Mouse (Mus musculus): ENCODE data around the gene Tbrg1. TPM values are rescaled to one million over a fixed set of nuclear protein-coding genes. Genes with fewer than 3 reads are reported as not detected.

Tbrg1 gene
- polyA plus RNA-seq, 1 experiment from 2014 or later, result 166 TPM

DNA sequence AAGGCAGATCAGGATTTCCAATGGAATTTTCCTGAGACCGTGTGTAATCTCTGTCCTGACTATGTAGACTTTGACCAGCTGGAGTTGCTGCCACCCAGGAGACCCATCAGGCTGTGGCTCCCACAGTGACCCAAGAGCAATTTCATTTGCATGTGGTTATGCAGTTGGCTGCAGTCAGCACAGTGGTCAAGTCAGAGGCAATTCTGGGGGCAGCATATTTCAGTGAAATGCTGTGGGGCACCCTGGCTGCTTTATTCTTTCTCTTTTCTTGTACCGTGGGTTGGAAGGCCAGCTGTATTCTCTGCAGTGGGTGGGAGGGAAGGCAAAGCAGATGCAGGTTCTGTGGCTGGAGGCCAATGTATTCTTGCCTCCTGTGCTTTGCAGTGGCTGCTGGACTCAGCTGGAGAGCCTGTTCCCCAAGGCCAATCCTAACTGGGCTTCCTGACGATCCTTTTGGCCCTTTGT lies 31.0 kb downstream of the Tbrg1 start:
- H3K4me3 ChIP-seq (ENCODE audit: low read depth, low read length), result no peak overlapping the region
- no peaks in the 10 kb centered on the region for H3K27me3 ChIP-seq (replicated peaks; ENCODE audit: control insufficient read depth, insufficient read depth, low read length)
- ATAC-seq (replicated peaks; ENCODE audit: low FRiP score, low TSS enrichment, low read depth) (no peak), DNase-seq (ENCODE audit: low spot score) (no peak)
- no peaks in the 10 kb centered on the region for H3K36me3 ChIP-seq (ENCODE audit: control insufficient read depth, insufficient read depth, low read length)
- H3K9me3 ChIP-seq (ENCODE audit: control insufficient read depth, low read length), result no peaks in the 10 kb centered on the region
- no peaks in the 10 kb centered on the region for H3K4me1 ChIP-seq (replicated peaks; ENCODE audit: control insufficient read depth, insufficient read depth, low read length)
- no peak overlapping the region for H3K27ac ChIP-seq (ENCODE audit: low read depth)
- H3K4me2 ChIP-seq (ENCODE audit: low read length), result no peak overlapping the region
- 15% methylated on average over 3 of the region's 3 CpGs for WGBS
- no peak overlapping the region for H3K9ac ChIP-seq (ENCODE audit: low read length)

DNA sequence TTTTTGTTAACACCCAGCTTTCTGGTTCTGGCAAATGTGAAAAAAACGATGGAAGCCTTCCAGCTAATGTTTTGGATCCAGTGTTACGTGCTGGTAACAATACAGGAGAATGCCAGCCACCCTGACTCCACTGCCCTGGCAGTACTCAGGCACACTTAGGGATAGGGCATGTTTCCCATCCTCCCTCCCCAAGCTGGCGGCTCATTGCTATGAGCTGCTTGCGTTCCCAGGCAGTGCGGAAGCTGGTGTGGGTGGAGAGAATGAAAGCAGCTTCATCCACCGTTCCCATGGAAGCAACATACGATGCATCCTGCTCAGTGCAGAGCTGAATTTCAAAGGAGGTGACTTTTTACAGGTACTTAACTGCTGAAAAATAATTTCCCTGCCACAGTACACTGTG lies 31.5 kb downstream of the Tbrg1 start:
- WGBS, result 35% methylated on average over 7 of the region's 7 CpGs

DNA sequence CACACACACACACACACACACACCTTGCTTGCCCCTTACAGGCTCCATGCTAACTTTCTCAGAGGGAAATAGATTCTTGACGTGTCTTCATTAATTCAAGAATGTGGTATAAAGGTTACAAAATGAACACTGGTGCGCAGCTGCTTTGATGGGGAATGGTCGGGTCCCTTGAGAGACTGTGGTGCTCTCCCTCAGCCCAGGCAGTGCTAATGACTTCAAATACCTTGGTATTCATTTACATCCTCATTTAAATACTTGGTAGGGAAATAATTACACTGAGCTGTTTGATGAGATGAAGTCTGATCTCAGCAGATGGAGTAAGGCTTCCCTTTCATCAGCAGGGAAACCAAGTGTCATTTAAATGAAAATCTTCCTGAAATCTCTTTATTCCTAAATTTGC lies 32.0 kb downstream of the Tbrg1 start:
- Histone ChIP-seq H3K4me2 (ENCODE audit: low read length) (no peak overlapping the region), H3K9ac (ENCODE audit: low read length) (no peak overlapping the region), H3K9me3 (ENCODE audit: control insufficient read depth, low read length) (no peaks in the 10 kb centered on the region), H3K4me3 (ENCODE audit: low read depth, low read length) (no peak overlapping the region), H3K36me3 (ENCODE audit: control insufficient read depth, insufficient read depth, low read length) (no peaks in the 10 kb centered on the region), H3K27me3 (replicated peaks; ENCODE audit: control insufficient read depth, insufficient read depth, low read length) (no peaks in the 10 kb centered on the region), H3K4me1 (replicated peaks; ENCODE audit: control insufficient read depth, insufficient read depth, low read length) (no peaks in the 10 kb centered on the region), H3K27ac (ENCODE audit: low read depth) (no peak overlapping the region)
- DNase-seq (ENCODE audit: low spot score) (no peak), ATAC-seq (replicated peaks; ENCODE audit: low FRiP score, low TSS enrichment, low read depth) (no peak)
- WGBS, result 64% methylated on average over 3 of the region's 3 CpGs

More for the DNA sequence above, 31.5 kb downstream of the Tbrg1 start:
- Histone ChIP-seq H3K4me3 (ENCODE audit: low read depth, low read length) (no peak overlapping the region), H3K27ac (ENCODE audit: low read depth) (no peak overlapping the region), H3K27me3 (replicated peaks; ENCODE audit: control insufficient read depth, insufficient read depth, low read length) (no peaks in the 10 kb centered on the region), H3K9me3 (ENCODE audit: control insufficient read depth, low read length) (no peaks in the 10 kb centered on the region), H3K9ac (ENCODE audit: low read length) (no peak overlapping the region), H3K4me2 (ENCODE audit: low read length) (no peak overlapping the region), H3K36me3 (ENCODE audit: control insufficient read depth, insufficient read depth, low read length) (no peaks in the 10 kb centered on the region), H3K4me1 (replicated peaks; ENCODE audit: control insufficient read depth, insufficient read depth, low read length) (no peaks in the 10 kb centered on the region)
- no peak for DNase-seq (ENCODE audit: low spot score)
- no peak for ATAC-seq (replicated peaks; ENCODE audit: low FRiP score, low TSS enrichment, low read depth)

DNA sequence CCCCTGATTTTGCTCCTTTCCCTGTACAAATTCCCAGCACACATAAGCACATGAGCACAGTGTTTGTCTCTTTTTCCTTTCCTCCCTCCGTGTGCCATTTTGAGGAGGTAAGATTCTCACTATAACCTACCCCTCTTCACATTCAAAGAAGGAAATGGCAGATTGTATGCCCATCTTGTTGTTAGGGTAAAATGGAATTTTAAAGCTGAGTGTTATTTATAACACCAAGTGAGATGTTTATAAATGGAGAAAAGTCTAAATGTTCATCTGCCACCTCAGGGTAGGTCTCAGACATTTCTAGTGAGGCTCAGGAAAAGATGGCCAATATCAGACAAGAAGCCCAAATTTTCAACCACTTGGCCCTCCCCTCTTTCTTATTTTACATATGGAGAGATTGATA lies 32.6 kb downstream of the Tbrg1 start:
- Histone ChIP-seq H3K4me3 (ENCODE audit: low read depth, low read length) (no peak overlapping the region), H3K4me1 (replicated peaks; ENCODE audit: control insufficient read depth, insufficient read depth, low read length) (no peaks in the 10 kb centered on the region), H3K27me3 (replicated peaks; ENCODE audit: control insufficient read depth, insufficient read depth, low read length) (no peaks in the 10 kb centered on the region), H3K36me3 (ENCODE audit: control insufficient read depth, insufficient read depth, low read length) (no peaks in the 10 kb centered on the region), H3K9ac (ENCODE audit: low read length) (no peak overlapping the region), H3K27ac (ENCODE audit: low read depth) (no peak overlapping the region), H3K9me3 (ENCODE audit: control insufficient read depth, low read length) (no peaks in the 10 kb centered on the region), H3K4me2 (ENCODE audit: low read length) (no peak overlapping the region)
- ATAC-seq (replicated peaks; ENCODE audit: low FRiP score, low TSS enrichment, low read depth) (no peak), DNase-seq (ENCODE audit: low spot score) (no peak)
- 87% methylated on average over 1 of the region's 1 CpGs for WGBS

DNA sequence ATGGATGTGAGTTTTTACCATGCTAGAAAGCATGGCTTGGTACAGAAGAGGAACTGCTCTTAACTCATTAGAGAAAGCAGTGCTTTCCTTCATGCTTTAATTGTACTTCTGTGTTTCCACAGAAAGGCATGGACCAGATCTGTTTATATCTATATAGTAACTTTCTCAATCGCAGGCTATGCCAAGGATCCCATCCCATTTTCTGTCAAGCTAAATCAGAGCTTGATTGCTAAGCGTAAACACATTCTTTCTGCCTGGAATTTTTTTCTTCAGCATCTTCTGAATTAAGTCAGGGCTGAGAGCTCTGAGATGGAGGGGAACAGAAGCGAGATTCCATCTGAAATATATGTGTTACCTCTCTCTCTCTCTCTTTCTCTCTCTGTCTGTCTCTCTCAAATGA lies 33.1 kb downstream of the Tbrg1 start:
- DNase-seq (ENCODE audit: low spot score) (no peak), ATAC-seq (replicated peaks; ENCODE audit: low FRiP score, low TSS enrichment, low read depth) (no peak)
- Histone ChIP-seq H3K4me2 (ENCODE audit: low read length) (no peak overlapping the region), H3K9ac (ENCODE audit: low read length) (no peak overlapping the region), H3K9me3 (ENCODE audit: control insufficient read depth, low read length) (no peaks in the 10 kb centered on the region), H3K4me3 (ENCODE audit: low read depth, low read length) (no peak overlapping the region), H3K4me1 (replicated peaks; ENCODE audit: control insufficient read depth, insufficient read depth, low read length) (no peaks in the 10 kb centered on the region), H3K27me3 (replicated peaks; ENCODE audit: control insufficient read depth, insufficient read depth, low read length) (no peaks in the 10 kb centered on the region), H3K36me3 (ENCODE audit: control insufficient read depth, insufficient read depth, low read length) (no peaks in the 10 kb centered on the region), H3K27ac (ENCODE audit: low read depth) (no peak overlapping the region)
- 70% methylated on average over 3 of the region's 3 CpGs for WGBS

DNA sequence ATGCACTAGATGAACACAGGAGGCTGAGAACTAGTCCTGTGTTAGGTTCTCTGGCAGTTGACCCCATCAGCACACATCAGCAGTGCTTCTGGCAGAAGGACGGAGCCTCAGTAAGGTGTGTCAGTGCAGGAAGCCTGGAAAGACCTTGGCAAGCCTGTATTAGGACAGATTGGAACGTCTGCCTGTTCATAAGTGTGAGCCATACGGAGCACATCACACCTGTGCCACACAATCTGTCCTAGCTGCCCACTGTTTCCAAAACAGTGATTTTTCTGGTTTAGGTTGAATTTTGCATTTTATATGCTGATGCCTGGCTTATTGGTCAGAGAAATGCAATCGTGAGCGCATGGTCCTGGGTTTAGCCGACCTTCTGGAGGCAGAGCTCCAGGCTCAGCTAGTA lies 35.8 kb downstream of the Tbrg1 start:
- no peaks in the 10 kb centered on the region for H3K4me1 ChIP-seq (replicated peaks; ENCODE audit: control insufficient read depth, insufficient read depth, low read length)
- H3K9ac ChIP-seq (ENCODE audit: low read length), result no peak overlapping the region
- H3K27ac ChIP-seq (ENCODE audit: low read depth), result no peak overlapping the region
- DNase-seq (ENCODE audit: low spot score) (no peak), ATAC-seq (replicated peaks; ENCODE audit: low FRiP score, low TSS enrichment, low read depth) (no peak)
- 81% methylated on average over 6 of the region's 6 CpGs for WGBS
- H3K9me3 ChIP-seq (ENCODE audit: control insufficient read depth, low read length), result no peaks in the 10 kb centered on the region
- H3K36me3 ChIP-seq (ENCODE audit: control insufficient read depth, insufficient read depth, low read length), result no peaks in the 10 kb centered on the region
- no peak overlapping the region for H3K4me2 ChIP-seq (ENCODE audit: low read length)
- no peak overlapping the region for H3K4me3 ChIP-seq (ENCODE audit: low read depth, low read length)
- no peaks in the 10 kb centered on the region for H3K27me3 ChIP-seq (replicated peaks; ENCODE audit: control insufficient read depth, insufficient read depth, low read length)

DNA sequence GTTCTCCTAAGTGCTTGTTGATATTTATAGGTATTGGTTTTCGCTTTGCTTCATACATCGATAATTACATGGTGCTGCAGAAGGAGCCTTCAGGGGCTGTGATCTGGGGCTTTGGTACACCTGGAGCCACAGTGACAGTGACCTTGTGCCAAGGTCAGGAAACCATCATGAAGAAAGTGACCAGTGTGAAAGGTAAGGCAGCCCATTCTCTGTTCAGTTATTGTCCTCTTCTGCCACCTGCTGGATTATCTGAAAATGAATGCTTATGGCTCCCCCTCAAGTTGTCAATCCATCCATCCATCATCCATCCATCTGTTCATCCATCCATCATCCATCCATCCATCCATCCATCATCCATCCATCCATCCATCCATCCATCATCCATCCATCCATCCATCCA lies 40.3 kb downstream of the Tbrg1 start:
- Histone ChIP-seq H3K4me2 (ENCODE audit: low read length) (no peak overlapping the region), H3K27me3 (replicated peaks; ENCODE audit: control insufficient read depth, insufficient read depth, low read length) (no peaks in the 10 kb centered on the region), H3K27ac (ENCODE audit: low read depth) (no peak overlapping the region), H3K36me3 (ENCODE audit: control insufficient read depth, insufficient read depth, low read length) (no peaks in the 10 kb centered on the region), H3K9ac (ENCODE audit: low read length) (no peak overlapping the region), H3K4me1 (replicated peaks; ENCODE audit: control insufficient read depth, insufficient read depth, low read length) (peaks cover 6% of the 10 kb centered on the region), H3K4me3 (ENCODE audit: low read depth, low read length) (no peak overlapping the region), H3K9me3 (ENCODE audit: control insufficient read depth, low read length) (no peaks in the 10 kb centered on the region)
- ATAC-seq (replicated peaks; ENCODE audit: low FRiP score, low TSS enrichment, low read depth) (no peak), DNase-seq (ENCODE audit: low spot score) (peak; percentile 54)
- 48% methylated on average over 2 of the region's 2 CpGs for WGBS

DNA sequence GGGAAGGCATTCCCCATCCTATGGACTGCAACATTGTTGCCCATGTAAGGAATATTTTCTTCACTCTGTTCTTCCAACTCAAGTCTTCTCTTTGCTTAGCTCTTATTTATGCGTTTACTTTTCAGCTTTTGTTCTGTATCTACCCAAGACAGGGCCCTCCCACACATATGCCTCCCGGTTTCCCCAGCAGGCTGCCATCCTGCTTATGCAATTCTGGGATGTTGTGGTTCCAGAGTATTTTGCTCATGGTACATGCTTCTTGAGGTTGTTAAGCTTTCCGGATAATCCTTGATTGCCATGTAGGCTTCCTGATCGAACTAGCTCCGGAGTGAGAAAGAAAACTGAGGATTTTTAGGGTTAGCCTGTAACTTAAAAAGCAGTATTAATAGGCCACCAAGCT lies 41.9 kb downstream of the Tbrg1 start:
- 77% methylated on average over 5 of the region's 5 CpGs for WGBS
- no peak overlapping the region for H3K4me3 ChIP-seq (ENCODE audit: low read depth, low read length)

DNA sequence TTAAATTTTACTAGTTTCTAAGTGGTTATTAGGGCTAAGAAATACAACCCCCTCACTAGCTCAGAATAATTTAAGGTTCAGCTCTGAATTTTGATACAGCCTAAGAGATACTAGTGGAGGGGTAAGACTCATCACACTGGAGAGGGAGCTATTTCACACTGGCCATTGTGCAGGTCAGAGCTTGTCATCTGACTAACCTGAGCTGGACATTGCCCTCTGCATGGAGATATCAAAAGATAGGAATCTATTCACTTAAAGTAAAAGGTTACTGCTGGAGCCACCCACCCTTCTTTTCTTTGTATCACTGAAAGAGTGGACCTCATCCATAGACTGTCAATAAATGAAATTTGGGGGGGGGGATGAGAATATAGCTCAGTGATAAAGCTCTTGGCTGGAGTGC lies 42.8 kb downstream of the Tbrg1 start:
- peak overlapping the region; percentile 73 for H3K4me2 ChIP-seq (ENCODE audit: low read length)
- H3K9ac ChIP-seq (ENCODE audit: low read length), result peak overlapping the region; percentile 72; the same call in 1 of the 2 replicates
- ATAC-seq (replicated peaks; ENCODE audit: low FRiP score, low TSS enrichment, low read depth) (0 out of 2 replicates have a peak, but pooled peaks have one; percentile 4), DNase-seq (ENCODE audit: low spot score) (no peak)
- H3K9me3 ChIP-seq (ENCODE audit: control insufficient read depth, low read length), result no peaks in the 10 kb centered on the region
- no peak overlapping the region for H3K27ac ChIP-seq (ENCODE audit: low read depth)
- H3K4me3 ChIP-seq (ENCODE audit: low read depth, low read length), result peak overlapping the region; percentile 67; the same call in 1 of the 2 replicates
- H3K27me3 ChIP-seq (replicated peaks; ENCODE audit: control insufficient read depth, insufficient read depth, low read length), result no peaks in the 10 kb centered on the region
- no peaks in the 10 kb centered on the region for H3K36me3 ChIP-seq (ENCODE audit: control insufficient read depth, insufficient read depth, low read length)
- peaks cover 6% of the 10 kb centered on the region for H3K4me1 ChIP-seq (replicated peaks; ENCODE audit: control insufficient read depth, insufficient read depth, low read length)

More for the DNA sequence above, 41.9 kb downstream of the Tbrg1 start:
- Histone ChIP-seq H3K27me3 (replicated peaks; ENCODE audit: control insufficient read depth, insufficient read depth, low read length) (no peaks in the 10 kb centered on the region), H3K36me3 (ENCODE audit: control insufficient read depth, insufficient read depth, low read length) (no peaks in the 10 kb centered on the region), H3K9ac (ENCODE audit: low read length) (no peak overlapping the region), H3K27ac (ENCODE audit: low read depth) (no peak overlapping the region), H3K4me1 (replicated peaks; ENCODE audit: control insufficient read depth, insufficient read depth, low read length) (peaks cover 6% of the 10 kb centered on the region), H3K9me3 (ENCODE audit: control insufficient read depth, low read length) (no peaks in the 10 kb centered on the region), H3K4me2 (ENCODE audit: low read length) (no peak overlapping the region)
- ATAC-seq (replicated peaks; ENCODE audit: low FRiP score, low TSS enrichment, low read depth), result no peak
- DNase-seq (ENCODE audit: low spot score), result no peak

All from intestine, embryonic 14.5 days (tissue).